Mouse (Mus musculus) megakaryocyte, embryonic 14.5 days (primary cell): ENCODE data around the gene Mov10.

ENCODE experiments used
- FLI1 ChIP-seq: IDR thresholded peaks from 2 replicates; pipeline ENCODE4 v1.6.1; 2012; ENCODE audit warnings: low read length, inconsistent platforms, mixed read lengths
- GATA1 ChIP-seq: IDR thresholded peaks from 3 replicates; pipeline ENCODE4 v1.6.1; 2012; ENCODE audit warnings: mixed read lengths, low read length, inconsistent platforms, borderline replicate concordance

- TF ChIP-seq GATA1 (no peak), FLI1 (no peak)
Observed at GRCm38 (mm10) chr3:104812254-104812653, 6.1 kb downstream of the Mov10 start.
